Mouse (Mus musculus) regulatory T cell (primary cell): ENCODE data around the gene Omp.

Experiments used
- in situ Hi-C: fragments of 300-600 bp; cut with MboI, MseI; formaldehyde crosslinking; loops from one replicate; pipeline ENCODE4 v1.15.1; 2025; ENCODE audit warnings: high pct_unique_total_duplicates

Gene Omp

GRCm38 (mm10) chr7:98104481-98105435 is 40.5 kb downstream of the Omp start:
- in situ Hi-C loops, result no loop called here

GRCm38 (mm10) chr7:98103942-98104292 is 41.4 kb downstream of the Omp start:
- in situ Hi-C loops, result no loop called here

- in situ Hi-C loops, result no loop called here
Observed at GRCm38 (mm10) chr7:98103002-98103941, 42.0 kb downstream of the Omp start.

- in situ Hi-C loops, result no loop called here
Observed at GRCm38 (mm10) chr7:98102488-98102887, 42.8 kb downstream of the Omp start.

- in situ Hi-C loops, result no loop called here
Observed at GRCm38 (mm10) chr7:98097557-98097956, 47.7 kb downstream of the Omp start.

GRCm38 (mm10) chr7:98095852-98096251 is 49.5 kb downstream of the Omp start:
- in situ Hi-C loops, result no loop called here
